Mouse (Mus musculus): ENCODE data around the gene Ptma.
A peak's percentile ranks its signal among the peaks of the same experiment; 100 is the strongest.
"Not testable (repeated sequence)": the region's sequence is repeated elsewhere in the genome, so short reads cannot be mapped to it uniquely, and the experiment has no call there.

The Ptma gene

DNA sequence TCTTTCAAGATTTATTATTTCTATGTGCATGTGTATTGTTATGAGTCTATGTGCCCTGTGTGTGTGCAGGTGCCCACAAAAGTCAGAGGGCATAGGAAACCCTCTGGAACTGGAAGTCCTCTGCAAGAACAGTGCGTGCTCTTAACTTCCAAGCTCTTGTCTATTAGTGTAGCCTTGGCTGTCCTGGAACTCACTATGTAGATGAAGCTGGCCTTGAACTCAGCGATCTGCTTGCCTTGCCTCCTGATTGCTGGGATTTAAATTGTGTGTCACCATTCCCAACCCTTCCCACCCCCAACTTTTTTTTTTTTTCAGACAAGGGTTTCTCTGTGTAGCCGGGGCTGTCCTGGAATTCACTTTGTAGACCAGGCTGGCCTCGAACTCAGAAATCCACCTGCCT is 30.2 kb upstream of the Ptma start:
- no peak for DNase-seq (ENCODE audit: low read depth)

DNA sequence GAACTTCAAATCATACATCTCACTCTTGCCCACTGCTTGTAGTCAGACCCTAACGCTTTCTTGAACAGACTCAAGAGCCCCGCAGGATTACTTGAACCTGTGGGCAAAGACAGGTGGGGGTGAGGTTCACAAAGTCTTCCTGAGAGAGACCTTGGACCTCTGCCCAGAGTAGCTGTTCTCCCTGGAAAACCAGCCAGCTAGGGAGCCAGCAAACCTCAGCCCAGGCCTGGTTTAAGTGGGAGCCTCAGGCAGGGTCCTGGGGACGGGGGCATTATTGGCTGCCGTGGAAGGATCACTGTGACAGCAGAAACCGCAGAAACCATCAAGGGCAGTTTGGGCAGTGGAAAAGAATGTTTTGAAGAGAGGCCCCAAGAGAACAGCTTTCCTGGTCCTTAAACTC is 29.2 kb upstream of the Ptma start:
- no peak for DNase-seq (ENCODE audit: low read depth)

DNA sequence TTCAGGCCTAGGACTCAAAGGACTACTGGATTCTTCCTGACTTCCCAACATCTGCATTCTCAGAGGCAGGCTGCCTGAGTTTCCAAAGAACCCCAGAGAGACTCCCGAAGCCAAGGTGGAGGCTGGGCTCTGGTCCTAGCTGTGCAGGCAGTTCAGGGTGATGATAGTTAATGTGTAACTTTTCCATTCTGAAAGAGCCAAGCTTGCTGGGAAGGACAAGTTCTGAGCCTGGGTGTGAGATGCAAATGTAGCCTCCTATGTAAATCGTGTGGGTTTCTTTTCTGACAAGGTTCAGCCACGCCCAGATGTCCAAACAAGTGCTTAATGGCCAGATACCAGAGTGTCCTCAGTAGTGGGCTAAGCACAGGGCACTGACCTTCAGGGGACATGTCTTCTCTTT is 28.5 kb upstream of the Ptma start:
- DNase-seq (ENCODE audit: low read depth): no peak

DNA sequence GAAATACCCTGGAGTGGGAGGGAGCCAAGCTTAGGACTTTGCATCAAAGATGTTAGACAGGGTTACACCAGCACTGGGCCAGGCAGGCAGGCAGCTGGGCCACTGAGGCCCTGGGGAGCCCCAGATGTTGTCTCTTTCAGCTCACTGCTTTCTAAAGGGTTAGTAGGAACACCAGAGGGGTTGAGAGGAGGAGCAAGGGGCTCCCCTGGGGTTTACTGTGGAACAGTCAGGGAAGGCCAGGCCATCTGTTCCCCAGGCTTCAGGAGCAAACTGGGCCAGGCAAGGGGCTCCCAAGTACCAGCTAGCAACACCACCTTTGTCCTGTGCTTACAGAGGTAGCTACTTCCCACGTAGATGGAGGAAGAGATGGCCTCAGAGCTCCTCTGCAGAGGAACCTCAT is 27.9 kb upstream of the Ptma start:
- DNase-seq (ENCODE audit: low read depth): no peak

DNA sequence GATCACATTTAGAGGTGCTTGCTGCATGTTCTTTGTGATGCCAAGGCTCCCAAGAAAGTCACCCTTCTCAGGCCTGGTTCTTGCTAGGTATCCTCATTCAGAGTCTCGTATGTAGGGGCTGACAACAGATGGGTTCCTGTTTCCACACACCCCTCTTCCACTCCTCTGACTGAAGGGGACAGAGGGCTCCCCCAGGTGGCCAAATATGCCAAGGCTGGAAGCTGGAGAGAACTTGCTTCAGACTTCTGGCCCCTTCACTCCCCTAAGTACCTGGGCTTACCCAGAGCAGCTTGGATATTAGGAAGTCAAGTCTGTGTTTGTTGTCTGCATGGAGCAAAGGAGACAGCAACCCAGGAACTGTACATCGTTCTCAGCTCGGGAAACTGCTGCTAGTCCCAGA is 26.6 kb upstream of the Ptma start:
- DNase-seq (ENCODE audit: low read depth): no peak

DNA sequence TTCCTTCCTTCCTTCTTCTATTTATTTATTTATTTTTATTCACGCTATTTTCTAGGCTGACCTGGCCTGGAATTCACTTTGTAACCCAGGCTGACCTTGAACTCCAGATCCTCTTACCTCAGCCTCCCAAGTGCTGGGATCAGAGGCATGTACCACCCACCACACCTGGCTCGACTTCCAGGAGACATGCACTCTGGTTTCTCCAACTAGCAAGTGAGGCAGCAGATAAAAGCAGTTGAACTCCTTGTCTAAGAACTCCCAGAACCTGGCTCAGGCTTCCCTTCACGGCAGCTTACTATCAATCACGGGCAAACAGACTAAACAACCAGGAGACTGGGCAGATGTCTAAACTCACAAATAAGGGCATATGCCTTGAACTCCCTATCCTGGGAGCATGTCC is 25.8 kb upstream of the Ptma start:
- no peak for DNase-seq (ENCODE audit: low read depth)

DNA sequence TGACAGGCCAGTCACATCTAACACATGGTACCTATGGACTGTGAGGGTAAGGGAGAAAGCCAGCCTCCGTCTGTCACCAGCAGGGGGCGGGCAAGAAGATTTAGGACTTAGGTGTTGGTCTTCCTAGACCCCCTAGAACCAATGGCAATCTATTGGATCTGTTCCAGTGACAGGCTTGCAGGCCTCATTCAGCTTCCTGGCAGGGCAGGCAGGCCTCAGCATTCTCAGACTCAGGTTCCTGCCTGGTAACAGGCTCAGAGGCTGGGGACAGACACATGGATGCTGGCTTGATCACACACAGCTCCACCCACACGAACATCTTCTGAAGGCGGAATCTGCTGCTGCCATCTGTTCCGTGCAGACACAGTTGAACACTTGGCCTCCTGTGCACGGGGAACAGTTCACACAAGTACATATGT is 25.4 kb upstream of the Ptma start:
- no peak for DNase-seq (ENCODE audit: low read depth)

DNA sequence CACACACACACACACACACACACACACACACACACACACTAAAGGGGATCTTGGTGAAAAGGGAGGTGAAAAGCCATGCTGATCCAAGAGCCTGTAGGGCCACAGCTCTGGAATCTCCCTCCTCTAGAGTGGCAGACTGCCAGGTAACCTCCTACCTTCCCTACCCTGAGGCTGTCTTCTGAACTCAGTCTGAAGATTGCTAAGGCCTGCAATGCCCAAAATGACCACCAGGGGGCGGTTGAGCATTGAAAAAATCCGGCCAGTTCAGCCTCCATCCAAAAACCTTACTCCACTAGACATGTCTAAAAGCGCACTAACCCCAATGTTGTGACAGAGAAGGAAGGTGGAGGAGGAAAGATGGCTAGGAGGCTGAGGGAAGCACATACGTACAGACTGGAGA is 25.0 kb upstream of the Ptma start:
- peak; percentile 86 for DNase-seq (ENCODE audit: low read depth)

DNA sequence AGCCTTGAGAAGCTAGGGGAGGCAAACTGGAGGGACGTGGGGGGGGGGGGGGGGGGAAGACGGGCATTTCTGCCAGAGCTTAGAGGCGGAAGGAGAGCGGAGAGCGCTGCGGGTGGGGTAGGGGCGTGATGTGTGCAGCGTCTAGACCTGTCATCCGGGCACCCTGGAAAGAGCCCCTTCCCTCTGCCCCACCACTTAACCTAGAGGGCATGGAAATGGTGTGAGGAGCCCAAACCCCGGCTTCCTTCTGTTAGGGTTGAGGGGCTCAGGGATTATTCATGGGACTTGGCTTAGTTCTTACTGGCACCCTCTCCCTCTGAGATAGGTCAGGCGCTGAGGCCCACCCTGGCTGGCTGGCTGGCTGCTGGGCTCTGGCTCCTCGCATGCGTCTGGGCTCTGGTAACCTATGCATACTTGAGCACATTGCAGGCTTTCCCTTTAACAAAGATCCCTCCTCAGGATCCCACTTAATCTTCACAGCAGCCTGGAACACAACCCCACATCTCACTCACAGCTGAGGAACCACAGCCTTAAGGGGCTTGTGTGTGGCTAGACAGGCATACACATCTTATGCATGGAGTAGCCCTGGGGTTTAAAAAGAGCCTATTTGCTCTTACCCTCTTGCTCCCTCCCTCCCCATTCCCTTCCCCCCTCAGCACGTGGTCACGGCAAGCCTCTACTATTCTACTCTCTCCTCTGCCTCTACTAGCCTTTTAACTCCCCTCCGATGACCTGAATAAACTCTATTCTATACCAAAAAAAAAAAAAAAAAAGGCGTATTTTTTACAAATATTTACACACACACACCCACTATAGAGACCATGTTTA is 24.1 kb upstream of the Ptma start:
- no peak for DNase-seq (ENCODE audit: low read depth)

DNA sequence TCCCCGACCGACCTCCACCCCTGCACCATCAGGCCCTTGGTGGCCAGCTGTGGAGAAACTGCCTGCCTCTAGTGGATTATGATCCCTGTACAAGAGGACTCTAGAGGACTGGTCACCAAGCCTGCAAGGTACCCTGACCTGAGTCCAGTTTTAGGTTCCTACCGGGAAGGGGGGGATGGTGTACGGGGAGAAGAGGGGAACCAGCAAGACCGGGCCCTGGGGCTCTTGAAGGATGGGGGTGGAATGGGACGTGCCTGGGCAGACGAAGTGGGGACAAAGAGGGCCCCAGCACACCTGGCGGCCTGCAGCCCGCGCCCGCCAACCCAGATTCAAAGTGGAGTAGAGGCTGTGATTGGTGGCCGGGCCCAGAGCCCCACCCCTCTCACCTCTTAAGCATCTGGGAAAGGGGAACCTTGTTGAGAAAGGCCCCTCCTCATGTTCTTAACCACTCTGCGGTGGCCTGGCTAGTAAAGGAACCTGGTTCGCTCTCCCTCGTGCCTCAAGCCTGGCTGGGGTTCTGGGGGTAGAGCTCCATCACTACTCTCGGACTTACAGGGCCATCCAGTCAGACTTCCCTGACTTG is 23.3 kb upstream of the Ptma start:
- no peak for DNase-seq (ENCODE audit: low read depth)

DNA sequence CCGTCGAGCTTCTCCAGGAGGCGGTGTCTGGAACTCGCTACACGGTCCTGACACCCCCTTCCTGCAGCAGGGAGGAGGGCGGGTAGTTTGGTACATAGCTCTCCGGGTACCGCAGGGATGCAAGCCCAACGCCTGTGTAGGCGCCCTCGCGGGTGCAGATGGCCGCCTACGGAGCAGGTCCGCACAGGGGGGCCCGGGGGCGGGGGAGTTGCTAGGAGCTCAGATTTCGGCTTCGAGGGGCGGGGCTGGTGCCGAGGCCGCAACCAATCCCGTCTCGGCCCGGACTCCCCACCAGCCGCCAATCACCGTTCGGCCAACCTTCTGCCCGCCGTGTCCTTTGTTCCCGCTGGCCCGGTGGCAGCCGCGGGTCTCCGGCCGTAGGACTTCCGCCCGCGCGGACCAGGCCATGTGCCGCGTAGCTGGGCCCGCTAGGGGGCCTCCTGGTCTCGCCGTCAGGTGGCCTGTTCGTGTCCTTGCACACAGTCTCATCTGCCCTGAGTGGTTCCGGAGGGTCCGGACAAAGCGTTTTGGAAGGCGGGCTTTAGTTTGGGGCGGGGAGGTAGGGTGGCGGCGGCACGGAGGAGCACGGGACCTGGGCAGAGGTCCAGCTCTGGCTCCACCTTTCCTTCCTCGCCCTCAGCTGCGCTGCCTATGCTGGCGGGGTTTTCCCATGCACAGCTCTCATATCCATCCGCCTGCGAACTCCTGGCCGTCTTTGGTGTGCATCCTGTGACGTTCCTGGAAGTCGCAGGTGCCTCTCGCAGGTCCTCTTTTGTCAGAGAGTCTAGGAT is 22.4 kb upstream of the Ptma start:
- DNase-seq (ENCODE audit: low read depth): peak; percentile 79

DNA sequence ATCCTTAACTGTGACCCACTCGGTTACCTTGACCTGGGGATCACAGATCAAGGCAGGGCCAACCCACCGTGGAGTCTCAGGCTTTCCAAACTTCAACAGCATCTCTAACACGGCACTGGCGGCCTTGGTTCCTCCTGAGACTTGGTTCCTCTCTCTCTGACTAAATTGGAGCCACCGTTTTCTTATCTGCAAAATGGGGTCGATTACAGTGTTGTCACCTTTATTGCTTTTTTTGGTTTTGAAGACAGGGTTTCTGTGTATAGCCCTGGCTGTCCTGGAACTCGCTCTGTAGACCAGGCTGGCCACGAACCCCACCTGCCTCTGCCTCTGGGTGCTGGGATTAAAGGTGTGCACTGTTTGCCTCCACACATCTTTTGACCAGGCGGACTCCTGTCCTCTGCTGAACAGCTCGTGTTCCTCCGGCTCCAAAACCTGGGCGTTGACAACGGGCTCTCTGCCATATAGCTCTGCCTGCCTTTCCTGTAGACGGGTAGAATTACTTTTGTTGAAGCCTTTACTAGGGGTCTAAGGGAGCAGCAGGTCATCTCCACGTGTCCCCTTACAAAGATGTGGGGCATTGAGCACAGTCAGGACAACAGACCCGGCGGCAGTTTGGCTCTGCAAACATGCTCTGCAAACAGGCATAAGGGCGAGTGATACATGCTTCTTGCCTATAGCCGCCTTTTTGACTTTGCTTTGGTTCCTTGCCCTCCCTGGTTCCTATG is 21.7 kb upstream of the Ptma start:
- DNase-seq (ENCODE audit: low read depth): no peak

DNA sequence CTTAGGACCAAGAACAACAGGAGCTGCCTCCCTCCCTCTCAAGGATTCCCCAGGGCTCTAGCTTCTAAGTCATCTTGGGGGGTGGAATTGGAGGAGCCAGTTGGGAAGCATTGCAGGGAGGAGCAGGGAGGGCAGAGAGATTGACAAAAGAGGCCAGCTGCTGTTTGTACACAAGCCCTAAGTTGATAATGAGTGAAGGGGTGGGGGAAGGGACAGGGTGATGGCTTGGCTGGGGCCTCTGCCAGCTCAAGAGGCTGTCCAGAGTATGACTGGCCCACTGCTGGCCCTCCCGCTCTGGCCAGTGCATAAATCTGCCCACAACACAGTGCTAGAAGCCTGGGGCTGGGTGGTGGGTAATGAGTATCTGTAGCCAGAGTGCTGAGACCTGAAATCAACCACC is 21.1 kb upstream of the Ptma start:
- DNase-seq (ENCODE audit: low read depth): no peak

DNA sequence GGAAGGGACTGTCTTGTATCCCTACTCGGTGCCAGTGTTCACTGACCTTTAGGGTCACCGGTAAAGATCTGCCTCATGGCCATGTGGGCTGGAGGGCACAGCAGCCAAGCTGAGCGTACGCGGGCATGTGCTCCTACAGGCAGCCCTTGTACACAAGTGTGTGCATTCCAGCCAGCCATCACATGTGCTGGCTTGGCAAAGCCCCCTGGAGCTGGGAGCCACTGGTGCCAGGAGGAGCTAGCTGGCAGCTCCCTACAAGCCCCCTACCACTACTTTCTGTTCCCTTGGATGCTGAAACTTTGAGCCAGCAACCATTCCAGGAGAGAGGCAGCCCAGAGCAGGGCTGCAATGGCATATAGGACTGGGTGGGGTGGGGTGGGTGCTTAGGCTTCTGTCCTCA is 20.1 kb upstream of the Ptma start:
- DNase-seq (ENCODE audit: low read depth): no peak

DNA sequence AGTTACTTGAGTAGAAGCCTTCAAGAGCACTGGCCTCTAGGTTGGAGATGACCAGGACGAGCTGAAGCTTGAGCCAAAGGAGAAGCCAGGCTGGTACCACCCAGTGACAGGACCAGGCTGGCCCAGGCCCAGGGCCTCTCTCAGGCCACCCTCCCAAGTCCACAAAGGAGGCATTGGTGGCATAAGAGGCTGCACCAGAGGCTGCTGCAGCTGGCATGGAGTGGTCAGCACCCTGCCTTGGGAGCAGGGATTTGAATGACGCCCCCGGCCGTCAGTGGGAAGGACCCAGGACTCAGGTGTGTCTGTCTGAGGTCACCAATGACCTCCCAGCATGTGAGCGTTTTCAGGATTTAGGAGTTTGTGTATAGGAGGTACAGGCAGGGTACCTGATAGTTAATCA is 18.7 kb upstream of the Ptma start:
- no peak for DNase-seq (ENCODE audit: low read depth)

DNA sequence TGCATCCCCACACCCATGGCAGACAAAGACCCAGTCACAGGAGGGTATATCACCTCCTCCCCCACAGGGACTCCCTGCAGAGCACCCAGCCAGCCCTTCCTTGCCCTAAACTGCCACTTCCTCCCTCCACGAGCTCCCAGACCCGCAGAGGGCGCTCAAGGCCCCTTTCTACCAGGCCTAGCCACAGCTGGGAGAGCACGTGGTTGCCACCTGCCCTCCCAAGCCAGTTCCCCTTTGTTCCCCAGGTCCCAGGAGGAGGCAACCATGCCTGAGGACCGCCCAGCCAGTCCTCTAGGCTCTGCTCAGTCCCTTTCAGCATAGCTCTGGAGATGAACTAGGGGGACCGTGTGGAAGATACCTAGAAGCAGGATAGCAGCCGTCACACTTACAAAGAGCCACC is 17.1 kb upstream of the Ptma start:
- DNase-seq (ENCODE audit: low read depth): no peak

DNA sequence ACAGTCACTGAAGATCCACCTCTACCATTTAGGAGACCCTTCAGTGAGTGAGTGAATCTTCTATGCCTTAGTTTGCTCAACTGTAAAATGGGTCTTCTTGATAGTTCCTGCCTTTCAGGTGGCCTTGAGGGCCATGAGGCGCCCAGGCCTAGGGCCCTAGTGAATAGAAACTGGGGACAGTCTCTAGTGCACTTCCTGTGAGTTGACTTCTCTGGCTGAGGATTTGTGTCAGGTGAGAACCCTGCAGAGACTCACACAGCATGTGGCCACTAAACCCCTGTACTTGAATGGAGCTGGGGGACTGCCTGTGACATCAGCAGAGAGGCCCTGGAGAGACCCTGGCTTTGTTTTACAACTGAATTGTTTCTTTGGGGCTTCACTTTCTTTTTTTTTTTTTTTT is 16.3 kb upstream of the Ptma start:
- no peak for DNase-seq (ENCODE audit: low read depth)

DNA sequence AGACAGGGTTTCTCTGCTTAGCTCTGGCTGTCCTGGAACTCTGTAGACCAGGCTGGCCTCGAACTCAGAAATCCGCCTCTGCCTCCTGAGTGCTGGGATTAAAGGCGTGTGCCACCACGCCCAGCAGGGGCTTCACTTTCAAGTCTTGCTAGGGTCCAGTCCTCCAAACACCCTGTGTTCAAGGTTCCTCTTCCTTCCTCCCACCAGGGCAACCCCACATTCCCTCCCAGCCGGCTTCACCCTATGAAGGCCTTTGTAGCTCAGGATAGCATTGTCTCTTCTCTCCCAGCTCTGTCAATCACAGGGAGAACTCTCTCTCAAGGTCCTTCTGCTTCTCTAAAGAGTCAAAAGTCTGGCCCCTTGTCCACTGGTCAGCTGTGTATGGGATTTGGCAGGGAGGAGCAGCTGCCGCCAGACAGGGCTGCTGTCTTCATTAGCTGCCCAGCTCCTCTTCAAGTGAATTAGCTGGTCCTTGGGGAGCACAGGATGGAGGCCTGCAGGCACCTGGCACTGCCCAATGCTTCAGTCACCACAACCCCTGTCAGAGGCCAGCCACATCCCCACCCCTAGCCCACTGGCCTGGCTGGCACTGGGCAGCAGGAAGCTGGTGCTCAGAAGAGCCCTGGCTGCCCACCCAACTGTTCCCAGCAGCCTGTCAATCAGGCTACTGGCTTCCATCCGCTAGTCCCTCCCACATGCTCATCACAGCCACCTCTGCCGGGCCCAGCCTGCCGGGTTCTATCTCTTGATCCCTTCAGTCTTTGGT is 15.7 kb upstream of the Ptma start:
- DNase-seq (ENCODE audit: low read depth): no peak

DNA sequence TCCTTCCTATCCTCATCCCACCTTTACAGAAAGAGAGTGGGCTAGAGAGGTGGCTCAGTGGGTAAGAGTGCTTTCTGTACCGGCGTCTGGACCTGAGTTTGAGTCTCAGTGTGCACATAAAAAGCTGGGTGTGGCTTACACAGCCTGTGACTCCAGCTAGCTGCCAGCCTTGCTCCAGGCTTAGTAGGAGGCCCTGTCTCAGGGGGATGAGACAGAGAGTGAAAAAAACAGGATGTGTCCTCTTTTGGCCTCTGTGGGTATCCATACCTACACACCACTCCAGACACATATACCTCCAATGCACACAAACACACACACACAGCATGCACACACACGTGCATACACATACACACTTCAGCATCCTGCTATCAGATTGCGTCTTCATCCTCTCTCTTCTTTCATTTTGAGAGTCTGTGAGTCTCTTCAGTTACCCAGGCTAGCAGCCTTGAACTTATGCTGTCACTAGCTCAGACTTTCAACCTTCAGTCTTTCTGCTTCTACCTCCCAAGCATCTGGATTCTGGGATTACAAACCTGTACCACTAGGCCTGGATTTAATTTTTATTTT is 14.3 kb upstream of the Ptma start:
- DNase-seq (ENCODE audit: low read depth): no peak

DNA sequence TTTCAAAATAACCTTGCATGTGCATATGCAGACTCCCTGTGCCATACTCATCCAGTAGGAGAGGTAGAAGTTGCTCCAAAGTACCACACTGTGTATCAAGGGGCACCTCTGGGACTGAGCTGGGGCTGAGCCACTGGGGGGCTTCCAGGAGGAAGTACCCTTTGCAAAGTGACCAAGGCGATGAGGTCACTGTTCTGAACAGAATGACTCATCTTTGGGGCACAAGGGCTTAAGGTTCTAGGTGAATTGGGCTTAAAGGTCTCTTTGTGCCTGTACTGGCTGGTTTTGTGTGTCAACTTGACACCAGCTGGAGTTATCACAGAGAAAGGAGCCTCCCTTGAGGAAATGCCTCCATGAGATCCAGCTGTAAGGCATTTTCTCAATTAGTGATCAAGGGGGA is 13.5 kb upstream of the Ptma start:
- DNase-seq (ENCODE audit: low read depth): not testable (repeated sequence)

DNA sequence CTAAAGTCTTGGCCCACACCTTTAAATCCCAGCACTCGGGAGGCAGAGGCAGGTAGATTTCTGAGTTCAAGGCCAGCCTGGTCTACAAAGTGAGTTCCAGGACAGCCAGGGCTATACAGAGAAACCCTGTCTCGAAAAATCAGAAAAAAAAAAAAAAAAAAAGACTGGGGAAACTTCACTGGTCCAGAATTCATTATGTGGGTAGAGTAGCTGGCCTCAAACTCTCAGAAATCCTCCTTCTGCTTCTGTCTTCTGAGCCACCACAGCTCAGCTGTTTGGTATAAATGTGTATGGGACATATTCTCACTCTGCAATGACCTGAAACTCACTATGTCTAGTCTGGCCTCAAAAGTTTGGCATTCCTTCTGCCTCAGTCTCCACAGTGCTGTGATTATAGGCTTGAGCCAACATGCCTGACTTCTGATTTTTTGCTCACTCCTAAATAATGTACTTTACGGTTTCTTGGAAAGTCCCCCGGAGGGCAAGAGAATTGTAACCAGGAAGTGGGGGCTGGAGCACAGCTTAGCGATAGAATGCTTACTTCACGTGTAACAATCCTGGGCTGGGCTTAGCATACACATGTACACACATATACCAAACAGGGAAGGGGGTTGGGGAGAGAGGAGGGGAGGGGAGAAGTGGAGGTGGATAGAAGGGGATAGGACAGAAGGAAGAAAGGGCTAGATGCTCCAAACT is 10.7 kb upstream of the Ptma start:
- DNase-seq (ENCODE audit: low read depth): no peak
